Mouse (Mus musculus) 416B (cell line): ENCODE results near the gene Grik4.

Experiments
- DNase-seq: peaks from one replicate; pipeline ENCODE4 v3.0.0; 2011; ENCODE audit warnings: low read depth

Gene Grik4

DNA sequence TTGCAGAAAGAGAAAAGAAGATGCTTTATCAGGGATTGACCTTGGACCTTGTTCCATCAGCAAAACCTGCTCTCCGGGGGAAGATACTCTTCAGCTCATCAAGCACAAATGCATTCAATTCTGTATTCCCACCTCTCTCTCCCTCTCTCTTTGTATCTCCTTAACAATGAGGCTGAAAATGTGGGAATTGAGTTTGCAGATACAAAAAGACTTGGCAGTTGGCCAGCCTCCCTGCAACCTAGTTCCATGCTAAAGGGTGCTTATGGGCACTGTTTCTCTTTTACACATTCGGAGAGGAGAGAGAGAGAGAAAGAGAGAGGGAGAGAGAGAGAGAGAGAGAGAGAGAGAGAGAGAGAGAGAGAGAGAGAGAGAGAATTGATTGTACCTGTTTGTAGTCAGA lies 273.7 kb downstream of the Grik4 start:
- no peak for DNase-seq

DNA sequence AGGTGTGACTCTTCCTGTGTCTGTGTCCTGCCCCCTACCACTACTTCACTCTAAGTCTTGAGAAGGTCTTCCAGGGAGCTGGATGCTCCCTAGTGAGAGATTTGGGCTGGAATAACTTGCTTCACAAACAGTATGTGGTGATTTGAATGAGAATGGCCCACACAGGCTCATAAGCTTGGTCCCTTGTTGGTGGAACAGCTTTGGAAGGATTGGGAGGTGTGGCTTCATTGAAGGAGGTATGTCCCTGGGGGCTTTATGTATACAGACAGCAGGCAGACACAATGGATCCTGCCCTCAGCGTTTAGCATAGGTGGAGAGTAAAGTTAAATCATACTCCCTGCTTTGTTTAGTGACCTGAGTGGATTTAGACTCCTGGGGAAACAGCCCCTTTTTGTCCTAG lies 282.8 kb downstream of the Grik4 start:
- DNase-seq: no peak

DNA sequence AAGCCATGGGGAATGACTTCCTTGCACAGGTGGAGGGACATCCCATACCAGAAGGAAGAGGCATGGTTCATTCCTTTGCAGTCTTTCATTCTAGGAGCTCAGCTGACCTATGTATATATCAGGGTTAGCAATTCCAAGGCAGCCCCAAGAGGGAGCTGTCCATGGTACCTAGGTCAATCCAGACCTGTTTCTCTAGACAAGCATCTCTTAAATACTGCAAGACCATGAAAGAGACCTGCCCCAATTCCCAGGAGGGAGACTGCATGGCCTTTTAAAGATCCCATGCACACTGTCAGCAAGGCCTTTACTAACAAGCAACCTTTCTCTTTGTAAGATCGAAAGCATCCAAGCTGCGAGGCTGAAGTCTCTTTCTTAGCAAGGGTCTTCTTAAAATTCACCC lies 291.5 kb downstream of the Grik4 start:
- DNase-seq: peak; percentile 48

DNA sequence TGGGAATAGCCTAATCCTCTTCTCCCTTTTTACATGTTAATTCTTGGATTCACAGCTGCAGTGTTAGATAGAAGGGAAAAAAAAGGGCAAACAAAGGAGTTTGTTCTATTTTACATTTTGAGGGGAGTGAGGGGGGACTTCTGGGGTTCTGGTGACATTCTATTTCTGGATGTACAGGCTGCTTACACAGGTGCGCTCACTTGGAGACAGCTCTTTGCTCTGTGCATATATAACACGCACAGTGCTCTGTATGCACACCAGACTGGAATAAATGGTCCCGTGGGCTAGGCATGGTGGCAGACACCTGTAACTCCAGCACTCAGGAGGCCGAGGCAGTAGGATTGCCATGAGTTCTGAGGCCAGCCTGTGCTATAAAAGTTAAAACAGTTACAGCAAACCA lies 292.0 kb downstream of the Grik4 start:
- DNase-seq: no peak

DNA sequence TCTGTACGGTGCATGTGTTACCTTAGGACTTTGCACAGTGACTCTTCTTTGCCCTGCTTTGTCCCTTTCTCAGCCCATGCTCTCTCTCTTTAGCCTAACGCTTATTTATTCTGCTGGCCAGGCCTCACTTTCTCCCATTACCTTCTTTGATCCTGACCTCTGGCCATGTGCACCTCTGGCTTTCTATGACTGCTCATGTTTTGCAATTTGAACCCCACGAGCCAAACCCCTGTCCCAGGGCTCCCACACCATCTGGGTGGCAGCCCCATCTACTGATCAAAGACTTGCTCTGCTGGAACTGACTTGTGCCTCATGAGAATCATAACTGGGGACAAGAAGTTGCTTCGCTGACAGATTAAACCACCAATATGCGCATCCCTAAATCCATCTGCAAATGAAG lies 294.4 kb downstream of the Grik4 start:
- DNase-seq: no peak

DNA sequence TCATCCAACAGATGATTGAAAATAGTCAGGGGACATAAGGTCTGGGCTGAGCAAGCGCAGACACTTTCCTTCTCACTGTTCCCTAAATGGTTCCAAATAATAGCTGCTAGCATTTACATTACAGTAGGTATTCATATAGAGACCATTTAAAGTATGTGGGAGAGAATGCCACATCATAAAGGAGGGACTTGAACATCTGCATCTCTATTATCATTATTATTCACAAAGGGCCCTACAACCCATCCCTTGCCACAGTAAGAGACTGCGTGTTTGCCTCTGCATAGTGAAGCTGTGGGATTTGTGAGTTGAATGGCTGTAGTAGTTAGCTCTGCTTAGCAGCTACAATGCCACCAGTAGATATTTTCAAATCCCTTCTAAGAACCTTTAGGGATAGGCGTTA lies 296.2 kb downstream of the Grik4 start:
- no peak for DNase-seq

DNA sequence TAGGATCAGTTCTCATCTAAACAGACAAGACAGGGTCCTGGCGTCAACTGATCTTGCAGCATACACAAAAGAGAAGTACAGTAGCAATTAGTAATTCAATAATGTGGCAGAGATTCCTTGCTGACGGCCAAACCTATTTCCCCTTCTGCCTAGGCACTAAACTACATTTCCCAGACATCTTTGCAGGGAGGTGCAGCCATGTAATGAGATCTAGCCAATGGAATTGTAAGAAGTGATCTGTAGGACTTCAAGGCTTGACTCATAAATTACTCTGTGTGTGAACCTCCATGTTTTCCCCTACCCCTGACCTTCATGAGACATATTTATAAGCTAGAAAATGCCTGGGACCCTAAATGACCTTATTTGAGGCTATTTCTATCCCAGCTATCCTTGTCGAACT lies 296.7 kb downstream of the Grik4 start:
- no peak for DNase-seq

DNA sequence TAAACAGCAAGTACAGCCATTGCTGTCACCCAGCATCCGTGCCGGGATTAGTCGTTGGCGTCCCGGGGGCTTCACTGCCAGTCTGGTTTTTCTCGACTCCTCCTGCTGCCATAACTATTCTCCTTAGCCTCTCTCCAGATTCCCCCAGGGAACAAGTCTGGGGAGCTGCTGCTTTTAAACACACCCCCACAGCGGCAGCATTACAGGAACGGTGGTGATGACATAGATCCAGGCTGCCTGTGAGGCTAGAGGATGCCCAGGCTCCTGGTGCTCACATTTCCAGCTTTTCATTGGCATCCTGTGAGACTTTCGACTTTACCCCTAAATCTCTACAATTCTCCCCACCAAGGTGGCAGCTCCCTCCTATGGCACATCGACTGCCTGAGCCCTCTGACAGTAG lies 297.5 kb downstream of the Grik4 start:
- DNase-seq: no peak

DNA sequence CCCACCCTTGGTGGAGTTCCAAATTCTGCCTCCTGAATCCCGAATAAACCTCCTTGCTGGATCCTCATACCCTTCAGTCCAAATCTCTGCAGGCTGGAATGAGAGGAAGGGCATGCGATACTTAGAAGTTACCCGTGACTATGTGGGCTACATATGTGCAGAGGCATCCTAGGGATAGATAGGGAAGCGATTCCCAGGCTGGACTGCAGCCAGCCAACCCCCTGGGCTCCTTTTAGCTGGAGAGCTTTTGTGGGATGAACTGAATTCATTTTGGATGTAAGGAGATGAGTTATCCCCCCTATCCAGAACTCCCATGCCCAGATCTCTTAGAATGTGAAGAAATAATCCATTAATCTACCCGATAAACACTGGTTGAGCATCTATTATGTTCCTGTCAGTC lies 299.1 kb downstream of the Grik4 start:
- no peak for DNase-seq

DNA sequence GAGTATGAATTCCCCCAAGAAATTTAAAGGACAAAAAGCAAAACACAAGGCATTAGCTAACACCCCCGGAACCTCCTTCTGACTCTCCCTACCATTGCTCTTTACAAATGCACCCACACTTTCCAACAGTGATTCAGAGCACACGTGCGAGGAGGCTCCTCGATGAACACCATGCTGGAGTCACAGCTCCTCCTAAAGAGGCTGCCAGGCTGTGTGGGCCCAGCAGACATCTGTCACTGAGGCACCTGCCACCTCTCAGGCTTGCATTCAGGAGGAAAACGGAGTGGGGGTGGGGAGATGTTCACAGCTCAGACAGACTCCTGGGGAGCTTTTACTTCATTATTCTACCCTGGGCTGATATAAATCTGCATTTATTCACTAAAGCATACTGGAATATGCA lies 301.5 kb downstream of the Grik4 start:
- no peak for DNase-seq

DNA sequence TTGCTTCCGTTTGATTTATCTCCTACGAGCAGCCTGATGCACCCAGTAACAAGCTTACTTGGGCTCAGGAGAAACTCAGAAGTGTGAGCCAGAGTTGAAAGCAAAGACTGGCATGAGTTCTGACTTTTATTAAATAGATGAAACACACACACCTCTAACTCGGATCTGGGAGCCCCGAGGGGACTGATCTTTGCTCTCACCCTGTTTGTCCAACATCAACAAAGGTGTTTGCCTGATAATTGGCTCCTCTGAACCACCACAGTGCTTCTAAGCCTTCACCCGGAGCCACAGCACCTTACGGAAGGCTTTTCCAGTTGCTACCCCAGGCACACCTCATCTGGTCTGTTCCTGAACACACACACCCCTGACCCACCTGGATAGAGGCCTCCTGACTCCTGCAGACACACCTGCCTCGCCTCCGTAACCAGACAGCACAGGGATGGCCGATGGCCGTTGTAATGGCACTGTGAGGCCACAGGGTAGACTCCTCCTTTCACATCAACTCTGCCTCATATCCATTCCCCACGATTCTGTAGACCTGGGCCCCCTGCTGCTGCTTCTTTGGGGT lies 302.7 kb downstream of the Grik4 start:
- DNase-seq: no peak

DNA sequence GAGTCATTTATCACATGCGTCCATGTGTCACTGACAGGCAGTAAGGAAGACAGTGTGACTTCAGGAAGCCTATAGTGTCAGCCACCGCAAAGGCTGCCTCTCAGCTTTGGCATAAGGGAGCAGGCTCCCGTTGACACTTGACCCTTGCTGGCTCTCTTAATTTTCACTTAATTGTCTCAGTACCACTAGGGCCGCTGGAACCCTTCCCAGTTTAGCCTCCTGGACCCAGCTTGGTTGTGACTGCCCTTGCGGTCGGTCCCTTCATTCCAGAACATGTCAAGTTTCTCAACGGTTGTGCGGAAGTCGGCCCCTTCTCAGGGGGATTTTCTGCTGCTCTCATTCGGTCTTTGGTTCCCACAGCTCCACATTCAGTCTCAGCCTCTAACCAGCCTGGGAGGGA lies 307.8 kb downstream of the Grik4 start:
- no peak for DNase-seq

DNA sequence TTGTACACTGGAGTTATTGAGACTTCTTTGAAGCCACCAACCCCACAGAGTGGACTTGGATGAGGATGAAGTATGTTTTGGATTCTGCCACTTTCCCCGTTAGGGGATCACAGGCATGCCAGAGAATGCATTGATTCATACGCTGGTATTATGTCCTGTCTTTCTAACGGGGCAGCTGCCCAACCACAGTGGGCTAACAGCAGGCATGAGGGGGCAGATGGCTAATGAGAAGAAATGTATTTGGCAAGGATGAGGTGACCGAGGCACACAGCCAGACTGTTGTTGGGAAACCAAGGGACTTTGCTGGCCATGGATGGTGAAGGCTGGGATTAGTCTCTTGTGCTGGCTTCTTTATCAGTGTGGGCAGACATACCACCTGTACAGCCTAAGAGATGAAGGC lies 312.8 kb downstream of the Grik4 start:
- DNase-seq: no peak

DNA sequence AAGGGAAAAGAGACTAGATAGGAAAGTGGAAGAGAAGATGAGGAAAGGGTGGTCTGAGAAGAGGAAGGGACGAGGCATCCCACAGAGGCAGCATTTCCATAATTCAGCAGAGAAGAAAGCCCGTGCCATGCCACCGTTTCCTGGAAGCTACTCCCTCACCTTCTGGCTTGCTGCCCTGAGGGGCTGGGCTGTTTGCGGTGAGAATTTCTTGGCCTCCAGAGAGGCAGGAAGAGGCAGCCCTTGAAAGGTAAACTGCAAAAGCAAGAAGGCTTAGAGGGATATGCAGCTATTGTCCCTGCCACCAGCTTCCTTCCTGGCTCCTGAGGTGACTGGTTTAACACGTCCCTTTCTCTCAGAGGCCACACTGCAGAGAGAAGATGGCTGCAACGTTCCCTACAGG lies 316.7 kb downstream of the Grik4 start:
- no peak for DNase-seq

DNA sequence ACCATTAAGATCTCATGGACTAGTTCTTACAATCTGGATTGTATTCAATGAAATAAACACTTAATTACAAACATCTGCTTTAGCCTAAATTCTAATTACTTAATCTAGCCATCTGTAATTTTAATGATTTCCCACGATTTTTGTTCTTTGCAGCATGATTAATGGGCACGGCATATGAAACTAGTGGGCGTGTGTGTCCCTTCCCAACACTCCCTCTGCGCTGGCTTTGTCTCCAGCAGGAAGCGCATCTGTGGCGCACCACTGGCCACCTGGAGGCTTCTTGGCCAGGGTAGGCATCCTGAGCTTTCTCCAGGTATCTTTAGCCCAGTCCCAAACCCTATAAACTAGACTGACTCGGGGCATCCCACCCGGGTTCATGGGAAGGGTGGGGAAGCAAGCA lies 317.1 kb downstream of the Grik4 start:
- no peak for DNase-seq

DNA sequence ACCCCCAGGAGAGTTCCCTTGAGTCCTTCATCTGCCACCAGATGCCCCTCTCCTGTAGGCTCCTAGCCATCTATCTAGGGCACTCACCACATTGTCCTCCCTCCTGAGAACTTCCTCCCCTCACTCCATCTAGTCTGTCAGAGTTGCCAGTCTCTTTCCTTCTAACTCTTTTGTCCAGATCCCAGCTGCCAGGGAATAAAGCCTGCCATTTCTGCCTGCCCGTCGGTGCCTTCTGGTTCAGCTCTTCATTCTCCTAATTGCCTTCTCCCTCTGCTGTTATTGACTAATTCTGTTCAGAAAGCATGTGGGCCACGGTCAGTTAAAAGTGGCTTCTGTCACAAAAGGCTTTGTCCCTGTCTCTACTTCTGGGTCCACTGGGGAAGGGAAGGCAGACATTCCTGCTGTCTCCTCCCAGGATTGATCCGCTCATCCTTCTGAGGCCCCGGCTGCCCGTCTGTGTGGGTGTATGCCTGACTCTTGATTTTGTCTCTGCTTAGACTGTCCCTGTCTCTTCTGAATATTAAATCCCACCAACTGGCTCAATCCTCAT lies 318.0 kb downstream of the Grik4 start:
- DNase-seq: no peak

DNA sequence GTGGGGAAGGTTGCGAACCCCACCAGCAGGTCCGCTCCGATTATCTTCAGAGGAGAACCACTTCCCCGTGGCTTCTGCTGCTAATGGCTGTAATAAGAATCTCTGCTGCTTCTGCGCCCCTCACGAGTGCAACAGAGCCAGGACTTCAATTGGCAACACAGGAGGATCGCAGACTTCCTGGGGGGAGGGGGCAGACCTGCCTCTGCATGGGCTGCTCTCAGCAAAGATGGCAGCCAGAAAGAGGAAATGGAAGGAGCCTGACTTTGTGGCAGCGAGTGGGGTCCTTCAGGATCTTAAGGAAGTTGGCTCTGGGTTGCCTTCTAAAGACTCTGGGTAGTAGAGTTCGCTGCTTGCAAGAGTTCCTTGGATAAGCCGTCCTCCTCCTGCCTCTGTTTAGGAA lies 329.9 kb downstream of the Grik4 start:
- DNase-seq: no peak

DNA sequence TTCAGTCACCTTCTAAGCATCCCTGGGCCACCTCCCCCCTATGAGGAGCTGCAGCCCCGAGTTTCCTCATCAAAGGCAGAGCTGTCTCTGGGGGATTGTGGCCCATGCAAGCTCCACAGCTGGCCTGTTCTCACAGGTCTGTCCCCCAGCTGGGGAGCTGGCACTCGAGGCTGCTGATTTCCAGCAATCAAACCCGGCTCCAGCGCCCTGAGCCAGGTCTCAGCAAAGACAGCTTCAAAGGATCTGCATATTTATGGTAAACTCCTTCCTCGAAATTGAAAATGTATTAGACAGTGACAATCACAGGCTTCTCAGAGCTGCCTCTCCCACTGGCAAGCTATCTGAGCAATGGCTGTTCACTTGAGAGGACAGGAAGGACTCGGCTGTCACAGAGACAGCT lies 330.5 kb downstream of the Grik4 start:
- DNase-seq: no peak

DNA sequence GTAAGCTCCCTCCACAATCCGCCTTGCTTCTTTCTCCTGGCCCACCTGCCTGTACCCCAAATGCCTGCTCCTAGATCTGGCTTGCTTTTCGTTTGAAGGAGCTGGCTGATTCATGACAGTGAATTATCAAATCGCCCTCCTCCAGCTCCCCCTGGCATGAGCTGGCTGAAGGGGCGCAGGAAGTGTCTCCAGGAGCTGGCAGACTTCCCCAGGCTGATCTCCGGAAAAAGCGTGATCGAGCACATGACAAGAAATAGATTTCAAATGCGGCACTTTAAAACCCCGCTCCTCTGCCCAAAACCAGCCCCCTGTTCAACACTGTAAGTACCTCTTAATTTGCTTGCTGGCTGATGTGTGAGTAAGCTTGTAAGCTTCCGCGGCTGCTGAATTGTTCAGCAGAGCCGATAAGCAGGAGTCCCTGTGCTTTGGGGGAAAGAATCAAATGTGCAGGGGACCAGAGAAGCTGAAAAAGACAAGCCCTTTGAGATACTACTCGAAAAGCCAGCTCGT lies 331.8 kb downstream of the Grik4 start:
- DNase-seq: no peak

DNA sequence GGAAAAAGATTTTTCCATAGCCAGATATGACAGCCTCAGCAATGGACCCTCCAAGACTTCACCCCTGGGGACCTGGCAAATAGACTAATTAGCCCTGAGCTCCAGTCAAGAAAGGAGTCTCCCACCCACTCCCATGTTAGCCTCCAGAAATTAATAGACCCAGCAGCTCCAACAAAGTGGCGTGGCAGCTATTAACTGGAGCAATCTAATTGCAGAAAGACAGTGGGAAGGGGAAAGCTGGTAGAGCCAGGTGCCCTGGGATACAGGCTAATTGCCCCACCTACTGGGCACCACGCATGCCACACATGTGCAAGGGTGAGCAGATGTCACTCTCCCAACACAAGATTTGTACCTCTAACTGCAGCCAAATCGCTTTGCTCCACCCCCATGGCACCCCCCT lies 342.8 kb downstream of the Grik4 start:
- DNase-seq: no peak

DNA sequence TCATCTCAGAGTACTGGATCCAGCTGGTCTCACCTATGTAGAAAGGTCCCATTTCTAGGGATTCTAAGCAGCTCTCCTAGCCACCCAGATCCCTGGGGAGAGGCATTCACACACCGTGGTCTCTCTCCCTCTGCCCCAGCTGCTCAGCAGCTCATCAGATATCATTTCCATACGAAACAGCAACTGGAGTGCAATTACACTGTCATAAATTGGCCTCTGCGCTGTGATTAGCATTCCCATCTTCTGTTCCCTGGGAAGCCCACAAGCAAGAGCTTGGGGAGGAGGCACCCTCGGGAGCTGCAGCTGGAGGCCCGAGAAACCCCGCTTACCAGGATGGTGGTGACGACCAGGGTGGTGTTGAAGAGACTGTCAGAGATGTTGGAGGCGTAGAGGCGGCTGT lies 346.8 kb downstream of the Grik4 start:
- no peak for DNase-seq

DNA sequence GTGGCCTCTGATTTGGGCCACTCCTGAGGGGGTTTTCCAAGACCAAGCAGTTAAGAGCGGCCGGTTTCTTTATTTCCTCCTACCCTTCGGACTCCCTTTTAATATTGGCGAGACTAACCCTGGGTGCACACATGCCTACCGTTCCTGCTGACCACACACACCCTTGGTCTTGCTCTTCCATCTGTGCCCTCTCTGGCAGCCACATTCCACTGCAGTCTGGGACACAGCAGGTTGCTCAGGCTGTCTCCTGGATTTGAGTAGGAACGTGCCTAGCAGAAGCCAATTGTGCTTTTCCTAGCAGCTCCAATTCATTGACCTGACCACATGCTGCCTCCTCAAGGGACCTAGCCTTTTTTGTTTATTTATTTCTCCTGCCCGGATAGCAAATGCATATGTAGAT lies 365.8 kb downstream of the Grik4 start:
- DNase-seq: no peak

DNA sequence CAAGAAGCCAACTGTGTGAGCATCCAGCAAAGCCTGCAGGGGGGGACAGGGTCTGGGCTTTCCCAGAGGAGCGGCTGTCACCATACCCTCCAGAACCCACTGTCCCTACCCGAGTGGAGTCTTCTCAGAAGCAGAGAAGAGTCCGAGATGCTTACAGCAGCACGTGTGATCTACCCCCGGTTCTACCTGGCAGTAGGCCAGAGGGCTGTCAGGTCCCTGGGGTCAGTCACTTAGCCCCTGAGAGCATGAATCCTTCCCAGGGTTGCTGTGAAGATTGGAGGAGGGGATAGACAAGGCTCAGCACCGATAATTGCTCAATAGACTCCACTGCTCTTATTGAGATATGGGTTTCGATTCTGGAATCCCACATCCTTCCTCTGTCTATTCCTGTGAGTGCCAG lies 366.2 kb downstream of the Grik4 start:
- no peak for DNase-seq

DNA sequence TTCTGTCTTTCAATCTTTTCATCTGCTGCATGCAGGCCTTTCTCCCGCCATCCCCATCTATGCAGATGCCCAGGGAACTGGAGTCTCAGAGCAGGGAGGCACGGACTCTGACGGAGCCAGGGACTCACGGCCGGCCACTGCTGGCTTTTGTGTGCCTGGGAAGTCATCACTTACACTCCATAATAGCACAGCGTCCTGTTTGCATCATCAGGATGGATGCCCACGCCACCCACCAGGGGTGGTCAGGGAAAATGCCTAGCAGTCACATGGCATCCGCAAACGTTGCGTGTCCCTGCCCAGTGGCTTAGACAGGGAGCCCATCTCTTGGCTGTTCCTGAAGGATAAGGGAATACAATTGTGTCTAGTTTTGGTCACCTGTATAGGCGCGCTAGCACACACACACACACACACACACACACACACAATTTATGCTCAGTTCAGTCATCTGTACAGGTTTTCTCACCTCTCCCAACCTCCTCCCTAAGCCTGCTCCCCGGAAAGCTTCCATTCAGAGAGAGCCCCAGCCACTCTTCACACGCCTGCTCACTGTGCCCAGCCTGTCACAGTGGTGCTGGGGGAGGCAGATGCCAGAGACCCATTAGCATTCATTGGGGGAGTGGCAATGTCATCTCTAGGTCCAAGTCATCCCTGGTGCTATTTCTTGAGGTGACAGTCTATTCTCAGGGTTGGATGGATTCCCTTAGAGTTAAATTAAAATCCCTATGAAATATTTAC lies 370.5 kb downstream of the Grik4 start:
- DNase-seq: no peak
